In genomic region chr12:89310200-89310599, GRCm38 (mm10) we compare ENCODE assay signal across 13 mouse cellular contexts.
"Had no signal": no experiment of that assay in that cellular context is flagged by ENCODE, and none has a peak within 500 bp of the region (broad histone marks: within the 10 kb centered on the region; RNA-seq: fewer than 3 reads in every experiment).

No protein-coding gene starts in this region.

- DNase-seq: gastrocnemius, postnatal 14 days; gastrocnemius, postnatal 36 days; heart, adult 18-20 months; heart, postnatal 14 days; heart, postnatal 36 days; kidney, adult 11 months; kidney, adult 2 months; kidney, adult 9 months; kidney, postnatal 14 days; kidney, postnatal 36 days; layer of hippocampus, adult 9-11 months; layer of hippocampus, postnatal 36 days; left cerebral cortex, postnatal 4 days had no signal
